Mouse (Mus musculus) midbrain, embryonic 16.5 days (tissue): ENCODE measurements around the gene Lzts2. TPM values are rescaled to one million over a fixed set of nuclear protein-coding genes. Genes with fewer than 3 reads are reported as not detected.
"Not testable (repeated sequence)": the region's sequence is repeated elsewhere in the genome, so short reads cannot be mapped to it uniquely, and the experiment has no call there.

ENCODE experiments used
- ATAC-seq: fragments of 200-750 bp; cut with Nextera tagmentation; 2 replicates; pipeline ENCODE4 v1.8.0; 2017; ENCODE audit warnings: moderate TSS enrichment
- H3K27ac ChIP-seq: fragments of 300-500 bp; sonication (generic); 2 replicates; pipeline ENCODE4 v1.5.1; 2014; ENCODE audit warnings: mild to moderate bottlenecking, low read length, mixed read lengths
- H3K27me3 ChIP-seq: fragments of 300-500 bp; sonication (generic); 2 replicates; pipeline ENCODE4 v1.6.1; 2014; ENCODE audit warnings: low read depth, low read length, mixed read lengths; ENCODE audit not compliant: control insufficient read depth, insufficient read depth
- H3K36me3 ChIP-seq: fragments of 300-500 bp; sonication (generic); 2 replicates; pipeline ENCODE4 v1.6.1; 2014; ENCODE audit warnings: mild to moderate bottlenecking, low read length, moderate library complexity, mixed read lengths; ENCODE audit not compliant: control insufficient read depth, insufficient read depth
- H3K4me1 ChIP-seq: fragments of 300-500 bp; sonication (generic); 2 replicates; pipeline ENCODE4 v1.6.1; 2014; ENCODE audit warnings: mild to moderate bottlenecking, low read length, mixed read lengths; ENCODE audit not compliant: control insufficient read depth, insufficient read depth
- H3K4me2 ChIP-seq: fragments of 300-500 bp; sonication (generic); 2 replicates; pipeline ENCODE4 v1.6.1; 2014; ENCODE audit warnings: mild to moderate bottlenecking, low read length, mixed read lengths
- H3K4me3 ChIP-seq: fragments of 300-500 bp; sonication (generic); 2 replicates; pipeline ENCODE4 v1.5.1; 2014; ENCODE audit warnings: low read depth, mild to moderate bottlenecking, low read length, moderate library complexity, mixed read lengths
- H3K9ac ChIP-seq: fragments of 300-500 bp; sonication (generic); 2 replicates; pipeline ENCODE4 v1.6.1; 2014; ENCODE audit warnings: low read depth, low read length, mixed read lengths
- H3K9me3 ChIP-seq: fragments of 300-500 bp; sonication (generic); replicated peaks from 2 replicates; pipeline ENCODE4 v1.6.1; 2014; ENCODE audit warnings: mild to moderate bottlenecking, low read length, mixed read lengths; ENCODE audit not compliant: control insufficient read depth, poor library complexity, severe bottlenecking
- WGBS: fragments of 180-500 bp; shearing (Covaris S2); extraction: QIAGEN DNeasy Blood & Tissue Kit; methylation state at CpG from one replicate; pipeline ENCODE4 v1.1.7; 2014; 5-methylcytosine and 5-hydroxymethylcytosine counted together
- polyA plus RNA-seq: library from polyadenylated mRNA; unstranded; fragments of >200 nt; fragmentation: Nextera tagmentation; extraction: Ambion mirVana; gene quantifications from 2 replicates; pipeline ENCODE4 v1.2.1, GENCODE M21; 2015

Lzts2 gene
- polyA plus RNA-seq, 1 experiment from 2014 or later = 15.5 TPM

- ATAC-seq = no peak
- H3K9me3 ChIP-seq = no peaks in the 10 kb centered on the region
- 0 out of 2 replicates have a peak, but pooled peaks cover 2% of the 10 kb centered on the region for H3K4me1 ChIP-seq
- no peak overlapping the region for H3K27ac ChIP-seq
- no peaks in the 10 kb centered on the region for H3K27me3 ChIP-seq
- no peak overlapping the region for H3K4me2 ChIP-seq
- 29% methylated on average over 16 of the region's 16 CpGs for WGBS
- H3K36me3 ChIP-seq = no peaks in the 10 kb centered on the region
- no peak overlapping the region for H3K4me3 ChIP-seq
- no peak overlapping the region for H3K9ac ChIP-seq
Measured at GRCm38 (mm10) chr19:45036867-45037266, 22.7 kb downstream of the Lzts2 start.

- not testable (repeated sequence) for ATAC-seq, H3K9ac ChIP-seq, H3K27me3 ChIP-seq, H3K4me1 ChIP-seq, H3K4me3 ChIP-seq, H3K4me2 ChIP-seq, H3K9me3 ChIP-seq, H3K36me3 ChIP-seq, H3K27ac ChIP-seq
- 93% methylated on average over 7 of the region's 7 CpGs for WGBS
Measured at GRCm38 (mm10) chr19:45038198-45038597, 24.0 kb downstream of the Lzts2 start.

DNA sequence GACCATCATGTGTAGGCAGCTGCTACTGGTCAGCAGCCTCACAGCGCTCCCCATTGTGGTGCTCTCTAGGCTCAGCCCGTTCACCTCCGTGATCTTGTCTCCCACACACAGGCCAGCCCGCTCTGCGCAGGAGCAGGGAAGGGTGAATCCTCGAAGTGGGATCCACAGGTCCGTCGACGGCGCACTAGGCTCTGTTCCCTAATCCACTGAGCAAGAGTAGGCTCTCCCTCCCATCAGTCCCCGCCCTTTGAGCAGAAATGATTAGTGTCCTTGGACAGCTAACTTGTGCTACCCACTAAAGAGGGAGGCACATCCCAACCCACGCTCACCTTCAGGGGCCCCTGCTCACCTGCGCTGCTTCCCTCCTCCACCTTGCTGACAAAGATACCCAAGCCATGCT is 26.0 kb downstream of the Lzts2 start:
- H3K4me2 ChIP-seq = no peak overlapping the region
- no peaks in the 10 kb centered on the region for H3K36me3 ChIP-seq
- H3K27ac ChIP-seq = no peak overlapping the region
- H3K27me3 ChIP-seq = peaks cover 1% of the 10 kb centered on the region; the same call in 1 of the 2 replicates
- WGBS = 59% methylated on average over 13 of the region's 13 CpGs
- H3K9ac ChIP-seq = peak overlapping the region; percentile 38; the same call in 1 of the 2 replicates
- no peak overlapping the region for H3K4me3 ChIP-seq
- H3K9me3 ChIP-seq = no peaks in the 10 kb centered on the region
- H3K4me1 ChIP-seq = no peaks in the 10 kb centered on the region
- ATAC-seq = no peak

GRCm38 (mm10) chr19:45044389-45044927 is 30.2 kb downstream of the Lzts2 start:
- 62% methylated on average over 11 of the region's 11 CpGs for WGBS
- ATAC-seq = no peak
- Histone ChIP-seq H3K9me3 (no peaks in the 10 kb centered on the region), H3K4me3 (no peak overlapping the region), H3K27me3 (peaks cover 5% of the 10 kb centered on the region; the same call in 1 of the 2 replicates), H3K9ac (no peak overlapping the region), H3K4me1 (peaks cover 18% of the 10 kb centered on the region), H3K27ac (no peak overlapping the region), H3K36me3 (no peaks in the 10 kb centered on the region), H3K4me2 (no peak overlapping the region)

GRCm38 (mm10) chr19:45045236-45045635 is 31.0 kb downstream of the Lzts2 start:
- Histone ChIP-seq H3K27me3 (peaks cover 5% of the 10 kb centered on the region; the same call in 1 of the 2 replicates), H3K27ac (no peak overlapping the region), H3K36me3 (no peaks in the 10 kb centered on the region), H3K4me1 (peaks cover 25% of the 10 kb centered on the region), H3K4me3 (no peak overlapping the region), H3K9me3 (no peaks in the 10 kb centered on the region), H3K4me2 (peak overlapping the region; percentile 19; the same call in 1 of the 2 replicates), H3K9ac (no peak overlapping the region)
- ATAC-seq = no peak
- WGBS = 55% methylated on average over 15 of the region's 15 CpGs

DNA sequence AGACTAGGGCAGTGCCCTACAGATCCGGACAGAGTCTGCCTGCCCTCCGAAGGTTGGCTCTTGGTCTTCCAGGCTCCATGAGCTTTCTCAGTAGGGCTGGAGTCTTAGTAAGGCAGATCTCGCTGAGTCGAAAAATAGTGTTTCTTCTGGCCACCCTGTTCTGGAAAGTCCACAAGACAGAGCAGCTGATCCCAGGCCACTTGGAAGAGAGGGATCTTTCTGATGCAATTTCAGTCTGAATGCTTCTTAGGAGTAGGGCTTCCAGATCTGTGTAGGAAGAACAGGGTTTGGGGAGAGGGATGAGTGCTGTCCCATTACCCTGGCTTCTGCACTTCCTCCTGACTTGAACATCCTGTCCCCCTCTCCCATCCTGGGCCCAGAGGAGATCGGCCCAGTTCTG is 31.4 kb downstream of the Lzts2 start, which contains the start of gene Pdzd7:
Gene Pdzd7, minus strand, starts transcription at position 67 of the 400 bp plus-strand sequence.
- Histone ChIP-seq H3K27me3 (peaks cover 5% of the 10 kb centered on the region; the same call in 1 of the 2 replicates), H3K36me3 (peaks cover 1% of the 10 kb centered on the region; the same call in 1 of the 2 replicates), H3K27ac (peak within 1 kb of the TSS; percentile 92), H3K9me3 (no peaks in the 10 kb centered on the region), H3K4me2 (peak within 1 kb of the TSS; percentile 85), H3K4me1 (peaks cover 25% of the 10 kb centered on the region), H3K4me3 (peak within 1 kb of the TSS; percentile 59), H3K9ac (peak within 1 kb of the TSS; percentile 72)
- 75% methylated on average over 5 of the region's 5 CpGs for WGBS
- ATAC-seq = no peak

- peak overlapping the region; percentile 92 for H3K27ac ChIP-seq
- H3K4me3 ChIP-seq = peak overlapping the region; percentile 59
- H3K9me3 ChIP-seq = no peaks in the 10 kb centered on the region
- peak overlapping the region; percentile 85 for H3K4me2 ChIP-seq
- H3K9ac ChIP-seq = peak overlapping the region; percentile 72
- peaks cover 25% of the 10 kb centered on the region for H3K4me1 ChIP-seq
- 2% methylated on average over 34 of the region's 34 CpGs for WGBS
- H3K27me3 ChIP-seq = peaks cover 5% of the 10 kb centered on the region; the same call in 1 of the 2 replicates
- peaks cover 4% of the 10 kb centered on the region; the same call in 1 of the 2 replicates for H3K36me3 ChIP-seq
- ATAC-seq = peak; percentile 82
Measured at GRCm38 (mm10) chr19:45046523-45047321, 32.5 kb downstream of the Lzts2 start.

GRCm38 (mm10) chr19:45047417-45047934 is 33.3 kb downstream of the Lzts2 start, which contains the start of gene Sfxn3:
Gene Sfxn3 (plus strand): TSS chr19:45047503.
- Histone ChIP-seq H3K4me1 (peaks cover 25% of the 10 kb centered on the region), H3K36me3 (peaks cover 6% of the 10 kb centered on the region; the same call in 1 of the 2 replicates), H3K4me3 (peak within 1 kb of the TSS; percentile 59), H3K27ac (peak within 1 kb of the TSS; percentile 92), H3K9ac (peak within 1 kb of the TSS; percentile 72), H3K9me3 (no peaks in the 10 kb centered on the region), H3K4me2 (peak within 1 kb of the TSS; percentile 85), H3K27me3 (peaks cover 5% of the 10 kb centered on the region; the same call in 1 of the 2 replicates)
- 0% methylated on average over 26 of the region's 26 CpGs for WGBS
- peak; percentile 84 for ATAC-seq
